Mouse (Mus musculus) stomach, postnatal 0 days (tissue): ENCODE data around the gene Fank1.

Experiments
- CTCF ChIP-seq: IDR thresholded peaks from 2 replicates; pipeline ENCODE4 v1.5.1; 2016; ENCODE audit warnings: antibody characterized with exemption, low read depth, mild to moderate bottlenecking, moderate library complexity
- EP300 ChIP-seq: optimal IDR thresholded peaks from 2 replicates; pipeline ENCODE3; 2016; ENCODE audit warnings: antibody characterized with exemption

DNA sequence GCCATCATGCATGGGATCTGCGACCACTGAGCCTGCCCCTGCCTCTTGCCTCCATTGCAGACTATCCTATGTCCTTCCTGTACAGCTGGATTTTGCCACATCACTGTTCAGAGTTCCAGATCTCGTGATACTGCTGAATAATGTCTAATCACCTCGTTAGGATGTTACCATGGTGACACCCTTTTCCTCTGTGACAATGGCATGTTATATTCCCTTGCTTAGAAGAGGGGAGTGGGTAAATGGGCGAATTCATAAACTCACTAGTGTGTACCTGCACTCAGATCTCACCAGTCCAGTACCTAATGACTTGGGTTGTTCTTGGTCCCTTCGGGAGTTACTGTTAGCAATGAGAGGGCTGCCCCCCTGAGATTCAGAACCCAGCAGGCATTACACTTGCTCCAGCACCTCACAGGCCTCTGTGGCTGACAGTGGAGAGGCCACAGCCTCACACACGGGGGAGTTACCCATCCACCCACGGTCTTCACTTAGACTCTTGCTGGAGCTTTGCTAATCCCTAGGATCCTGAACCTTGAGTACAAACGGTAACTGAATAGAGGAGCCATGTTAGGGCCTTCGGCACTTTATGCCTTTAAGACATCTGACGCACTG lies 11.3 kb upstream of the Fank1 start:
- no peak for TF ChIP-seq CTCF
- TF ChIP-seq EP300 = no peak
